Mouse (Mus musculus) liver, embryonic 16.5 days (tissue): ENCODE data around the gene Cers6. TPM values are rescaled to one million over a fixed set of nuclear protein-coding genes. Genes with fewer than 3 reads are reported as not detected.

ENCODE experiments used
- ATAC-seq: fragments of 200-750 bp; cut with Nextera tagmentation; 2 replicates; pipeline ENCODE4 v1.8.0; 2017; ENCODE audit warnings: low read depth, mild to moderate bottlenecking, moderate number of reproducible peaks, moderate library complexity
- H3K27ac ChIP-seq: fragments of 300-500 bp; sonication (generic); 2 replicates; pipeline ENCODE4 v1.5.1; 2014; ENCODE audit warnings: mild to moderate bottlenecking, low read length
- H3K27me3 ChIP-seq: fragments of 300-500 bp; sonication (generic); 2 replicates; pipeline ENCODE4 v1.6.1; 2014; ENCODE audit warnings: low read depth, low read length, mixed read lengths; ENCODE audit not compliant: control insufficient read depth, insufficient read depth
- H3K36me3 ChIP-seq: fragments of 300-500 bp; sonication (generic); 2 replicates; pipeline ENCODE4 v1.6.1; 2014; ENCODE audit warnings: mild to moderate bottlenecking; ENCODE audit not compliant: control insufficient read depth, insufficient read depth
- H3K4me1 ChIP-seq: fragments of 300-500 bp; sonication (generic); 2 replicates; pipeline ENCODE4 v1.6.1; 2014; ENCODE audit warnings: low read depth, low read length, mixed read lengths; ENCODE audit not compliant: control insufficient read depth
- H3K4me2 ChIP-seq: fragments of 300-500 bp; sonication (generic); 2 replicates; pipeline ENCODE4 v1.6.1; 2014; ENCODE audit warnings: low read depth, low read length, mixed read lengths
- H3K4me3 ChIP-seq: fragments of 300-500 bp; sonication (generic); 2 replicates; pipeline ENCODE4 v1.5.1; 2014; ENCODE audit warnings: low read depth, mild to moderate bottlenecking, low read length
- H3K9ac ChIP-seq: fragments of 300-500 bp; sonication (generic); 2 replicates; pipeline ENCODE4 v1.6.1; 2014; ENCODE audit warnings: low read depth, low read length
- H3K9me3 ChIP-seq: fragments of 300-500 bp; sonication (generic); replicated peaks from 2 replicates; pipeline ENCODE4 v1.6.1; 2016; ENCODE audit warnings: low read length; ENCODE audit not compliant: control insufficient read depth
- WGBS: fragments of 180-500 bp; shearing (Covaris S2); extraction: QIAGEN DNeasy Blood & Tissue Kit; methylation state at CpG from one replicate; pipeline ENCODE4 v1.1.7; 2014; ENCODE audit not compliant: insufficient replicate concordance; 5-methylcytosine and 5-hydroxymethylcytosine counted together
- polyA plus RNA-seq: library from polyadenylated mRNA; unstranded; fragments of >200 nt; fragmentation: Nextera tagmentation; extraction: Ambion mirVana; gene quantifications from 2 replicates; pipeline ENCODE4 v1.2.1, GENCODE M21; 2015

Gene Cers6
- polyA plus RNA-seq, 1 experiment from 2014 or later = 10.7 TPM

- H3K27me3 ChIP-seq = no peaks in the 10 kb centered on the region
- WGBS = 56% methylated on average over 10 of the region's 10 CpGs
- H3K36me3 ChIP-seq = no peaks in the 10 kb centered on the region
- H3K4me3 ChIP-seq = no peak overlapping the region
- H3K9ac ChIP-seq = no peak overlapping the region
- no peaks in the 10 kb centered on the region for H3K4me1 ChIP-seq
- no peak for ATAC-seq
- no peak overlapping the region for H3K4me2 ChIP-seq
- H3K9me3 ChIP-seq = no peaks in the 10 kb centered on the region
- no peak overlapping the region for H3K27ac ChIP-seq
Observed at GRCm38 (mm10) chr2:69104511-69105145, 243.4 kb downstream of the Cers6 start.

GRCm38 (mm10) chr2:69109246-69109645 is 248.0 kb downstream of the Cers6 start:
- H3K9ac ChIP-seq = no peak overlapping the region
- H3K36me3 ChIP-seq = no peaks in the 10 kb centered on the region
- no peak overlapping the region for H3K4me2 ChIP-seq
- no peak for ATAC-seq
- no peaks in the 10 kb centered on the region for H3K4me1 ChIP-seq
- 27% methylated on average over 5 of the region's 5 CpGs for WGBS
- no peak overlapping the region for H3K27ac ChIP-seq
- no peak overlapping the region for H3K4me3 ChIP-seq
- H3K27me3 ChIP-seq = no peaks in the 10 kb centered on the region
- no peaks in the 10 kb centered on the region for H3K9me3 ChIP-seq

- Histone ChIP-seq H3K4me3 (no peak overlapping the region), H3K9ac (no peak overlapping the region), H3K27me3 (no peaks in the 10 kb centered on the region), H3K4me2 (no peak overlapping the region), H3K9me3 (no peaks in the 10 kb centered on the region), H3K4me1 (no peaks in the 10 kb centered on the region), H3K27ac (no peak overlapping the region), H3K36me3 (no peaks in the 10 kb centered on the region)
- no peak for ATAC-seq
- 37% methylated on average over 7 of the region's 7 CpGs for WGBS
Observed at GRCm38 (mm10) chr2:69109710-69110109, 248.5 kb downstream of the Cers6 start.

GRCm38 (mm10) chr2:69112609-69113008 is 251.4 kb downstream of the Cers6 start:
- no peak for ATAC-seq
- no peaks in the 10 kb centered on the region for H3K4me1 ChIP-seq
- no peak overlapping the region for H3K27ac ChIP-seq
- no peaks in the 10 kb centered on the region; the same call in 1 of the 2 replicates for H3K36me3 ChIP-seq
- no peak overlapping the region for H3K9ac ChIP-seq
- H3K27me3 ChIP-seq = no peaks in the 10 kb centered on the region
- no peak overlapping the region for H3K4me3 ChIP-seq
- no peak overlapping the region for H3K4me2 ChIP-seq
- WGBS = 70% methylated on average over 5 of the region's 5 CpGs
- H3K9me3 ChIP-seq = peaks cover 2% of the 10 kb centered on the region; the same call in 1 of the 2 replicates

GRCm38 (mm10) chr2:69113829-69114547 is 252.7 kb downstream of the Cers6 start:
- no peaks in the 10 kb centered on the region for H3K27me3 ChIP-seq
- no peak overlapping the region for H3K27ac ChIP-seq
- no peaks in the 10 kb centered on the region; the same call in 1 of the 2 replicates for H3K36me3 ChIP-seq
- H3K9me3 ChIP-seq = peaks cover 2% of the 10 kb centered on the region; the same call in 1 of the 2 replicates
- no peak overlapping the region for H3K9ac ChIP-seq
- no peak for ATAC-seq
- H3K4me3 ChIP-seq = no peak overlapping the region
- H3K4me1 ChIP-seq = no peaks in the 10 kb centered on the region
- 71% methylated on average over 10 of the region's 10 CpGs for WGBS
- H3K4me2 ChIP-seq = no peak overlapping the region

GRCm38 (mm10) chr2:69115921-69116320 is 254.7 kb downstream of the Cers6 start:
- no peaks in the 10 kb centered on the region; the same call in 1 of the 2 replicates for H3K36me3 ChIP-seq
- 72% methylated on average over 3 of the region's 3 CpGs for WGBS
- H3K27me3 ChIP-seq = no peaks in the 10 kb centered on the region
- H3K27ac ChIP-seq = no peak overlapping the region
- no peak overlapping the region for H3K4me3 ChIP-seq
- no peak overlapping the region for H3K4me2 ChIP-seq
- H3K9me3 ChIP-seq = peaks cover 2% of the 10 kb centered on the region; the same call in 1 of the 2 replicates
- no peak for ATAC-seq
- H3K4me1 ChIP-seq = no peaks in the 10 kb centered on the region
- H3K9ac ChIP-seq = no peak overlapping the region

GRCm38 (mm10) chr2:69116767-69117166 is 255.5 kb downstream of the Cers6 start:
- Histone ChIP-seq H3K27me3 (no peaks in the 10 kb centered on the region), H3K4me1 (no peaks in the 10 kb centered on the region), H3K36me3 (no peaks in the 10 kb centered on the region; the same call in 1 of the 2 replicates), H3K9me3 (peaks cover 2% of the 10 kb centered on the region; the same call in 1 of the 2 replicates), H3K4me3 (no peak overlapping the region), H3K4me2 (no peak overlapping the region), H3K9ac (no peak overlapping the region), H3K27ac (no peak overlapping the region)
- no peak for ATAC-seq
- WGBS = 61% methylated on average over 4 of the region's 4 CpGs

- Histone ChIP-seq H3K4me2 (no peak overlapping the region), H3K9me3 (peaks cover 2% of the 10 kb centered on the region; the same call in 1 of the 2 replicates), H3K4me3 (no peak overlapping the region), H3K4me1 (no peaks in the 10 kb centered on the region), H3K27me3 (no peaks in the 10 kb centered on the region), H3K36me3 (no peaks in the 10 kb centered on the region; the same call in 1 of the 2 replicates), H3K9ac (no peak overlapping the region), H3K27ac (no peak overlapping the region)
- 49% methylated on average over 1 of the region's 1 CpGs for WGBS
- ATAC-seq = no peak
Observed at GRCm38 (mm10) chr2:69118994-69119393, 257.8 kb downstream of the Cers6 start.

GRCm38 (mm10) chr2:69119718-69120117 is 258.5 kb downstream of the Cers6 start:
- Histone ChIP-seq H3K36me3 (no peaks in the 10 kb centered on the region; the same call in 1 of the 2 replicates), H3K9ac (no peak overlapping the region), H3K9me3 (peaks cover 2% of the 10 kb centered on the region; the same call in 1 of the 2 replicates), H3K27ac (no peak overlapping the region), H3K4me1 (no peaks in the 10 kb centered on the region), H3K27me3 (no peaks in the 10 kb centered on the region), H3K4me2 (no peak overlapping the region), H3K4me3 (no peak overlapping the region)
- no peak for ATAC-seq
- 63% methylated on average over 2 of the region's 2 CpGs for WGBS
